Mouse (Mus musculus) kidney, adult 2 months (tissue): ENCODE results near the gene Nfib.

Experiments used
- CTCF ChIP-seq: fragments of 200-500 bp; conservative IDR thresholded peaks from 2 replicates; pipeline ENCODE4 v1.5.1; 2011; ENCODE audit warnings: low read depth, mild to moderate bottlenecking, control low read depth, low read length, moderate library complexity, mixed read lengths; ENCODE audit not compliant: insufficient read depth, insufficient read length
- POLR2A ChIP-seq: fragments of 200-500 bp; IDR thresholded peaks from one replicate; pipeline ENCODE4 v1.6.1; 2011; ENCODE audit warnings: low read depth, low read length, control low read depth

GRCm38 (mm10) chr4:82319388-82319787, 386.2 kb downstream of the Nfib start:
- TF ChIP-seq CTCF: no peak
- no peak for TF ChIP-seq POLR2A
